ENCODE assay signal across 5 mouse cellular contexts in the genomic region with DNA sequence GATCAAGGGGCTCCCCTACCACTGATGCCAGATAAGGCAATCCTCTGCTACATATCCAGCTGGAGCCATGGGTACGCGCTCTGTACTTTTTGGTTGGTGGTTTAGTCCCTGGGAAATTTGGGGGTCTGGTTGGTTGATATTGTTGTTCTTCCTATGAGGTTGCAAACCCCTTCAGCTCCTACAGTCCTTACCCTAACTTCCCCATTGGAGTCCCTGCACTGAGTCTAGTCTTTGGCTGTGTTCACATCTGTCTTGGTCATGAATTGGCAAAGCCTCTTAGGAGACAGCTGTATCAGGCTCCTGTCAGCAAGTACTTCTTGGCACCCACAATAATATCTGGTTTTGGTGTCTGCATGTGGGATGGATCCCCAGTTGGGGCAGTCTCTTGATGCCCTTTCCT.
DNase-seq lines count a peak whose midpoint lies in the region; ATAC-seq lines count a peak whose summit lies in the region.
"Not testable (repeated sequence)": the region's sequence is repeated elsewhere in the genome, so short reads cannot be mapped to it uniquely, and the experiment has no call there.

No protein-coding gene starts in this region.

- H3K36me3 ChIP-seq in lung, embryonic 15.5 days = not testable (repeated sequence)

- ATAC-seq in lung, embryonic 15.5 days (ENCODE audit: borderline replicate concordance, extremely low read depth, low FRiP score, low TSS enrichment) = 0 out of 2 replicates have a peak, but pooled peaks have one; percentile 33

- H3K4me3 ChIP-seq in lung, embryonic 15.5 days = not testable (repeated sequence)

- H3K9me3 ChIP-seq in lung, embryonic 15.5 days = not testable (repeated sequence)

- H3K27me3 ChIP-seq in lung, embryonic 15.5 days = not testable (repeated sequence)

- not testable (repeated sequence) for H3K4me2 ChIP-seq in lung, embryonic 15.5 days

- H3K4me1 ChIP-seq in lung, embryonic 15.5 days = not testable (repeated sequence)

- intact Hi-C loops in heart, postnatal 10 days (cut with DNase I) = not testable (repeated sequence)

- peak; percentile 22 for DNase-seq in 3T3-L1 (ENCODE audit: low read depth, low spot score)
- peak; percentile 16 to 21 for DNase-seq in heart, postnatal 10 days
- DNase-seq in lung, postnatal 10 days = peak; percentile 14
- DNase-seq in lung, postnatal 36 days = peak; percentile 33

- H3K9ac ChIP-seq in lung, embryonic 15.5 days = not testable (repeated sequence)

- WGBS in lung, embryonic 15.5 days = 100% methylated on average over 2 of the region's 2 CpGs

- H3K27ac ChIP-seq in lung, embryonic 15.5 days = not testable (repeated sequence)
